27 mouse cellular contexts compared by ENCODE assay signal in the genomic region with DNA sequence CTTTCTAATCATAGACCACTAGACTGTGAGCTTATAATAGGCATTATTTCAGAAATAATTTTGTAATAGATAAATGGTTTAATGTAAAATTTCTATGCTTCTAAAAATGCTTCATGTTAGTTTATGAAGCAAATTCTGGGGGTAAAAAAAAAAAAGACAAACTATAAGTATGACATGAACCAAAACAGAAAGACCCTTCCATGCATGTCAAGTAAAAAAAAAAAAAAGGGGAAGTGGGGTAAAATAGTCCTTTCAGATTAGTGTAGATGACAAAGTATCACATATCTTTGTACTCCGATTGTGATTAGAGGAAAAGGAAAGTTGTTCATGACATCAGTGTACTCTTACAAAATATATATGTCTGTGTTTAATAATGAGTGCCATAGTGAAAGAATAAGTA.
"Had no signal": no experiment of that assay in that cellular context is flagged by ENCODE, and none has a peak within 500 bp of the region (broad histone marks: within the 10 kb centered on the region; RNA-seq: fewer than 3 reads in every experiment).

No protein-coding gene starts in this region.

- ATAC-seq: forebrain, embryonic 13.5 days; forebrain, embryonic 14.5 days; forebrain, embryonic 15.5 days; forebrain, embryonic 16.5 days; forebrain, postnatal 0 days had no signal

- H3K36me3 ChIP-seq: embryonic facial prominence, embryonic 10.5 days; embryonic facial prominence, embryonic 12.5 days; embryonic facial prominence, embryonic 13.5 days; embryonic facial prominence, embryonic 15.5 days; forebrain, embryonic 10.5 days; forebrain, embryonic 12.5 days; forebrain, embryonic 15.5 days had no signal

- H3K4me2 ChIP-seq: embryonic facial prominence, embryonic 12.5 days; embryonic facial prominence, embryonic 13.5 days; embryonic facial prominence, embryonic 15.5 days; forebrain, embryonic 12.5 days; forebrain, embryonic 13.5 days; forebrain, embryonic 15.5 days had no signal

- H3K4me3 ChIP-seq: embryonic facial prominence, embryonic 10.5 days; embryonic facial prominence, embryonic 12.5 days; embryonic facial prominence, embryonic 13.5 days; embryonic facial prominence, embryonic 15.5 days; erythroblast, embryonic 14.5 days; forebrain, embryonic 10.5 days; forebrain, embryonic 12.5 days; forebrain, embryonic 13.5 days; forebrain, embryonic 15.5 days; gastrocnemius, adult 2 months; heart, adult 2 months had no signal

- H3K4me1 ChIP-seq: embryonic facial prominence, embryonic 10.5 days; embryonic facial prominence, embryonic 12.5 days; embryonic facial prominence, embryonic 13.5 days; embryonic facial prominence, embryonic 15.5 days; forebrain, embryonic 10.5 days; forebrain, embryonic 12.5 days; forebrain, embryonic 13.5 days; forebrain, embryonic 15.5 days had no signal

- H3K27me3 ChIP-seq: embryonic facial prominence, embryonic 12.5 days; embryonic facial prominence, embryonic 13.5 days; embryonic facial prominence, embryonic 15.5 days; forebrain, embryonic 12.5 days; forebrain, embryonic 13.5 days; forebrain, embryonic 15.5 days had no signal

- H3K9ac ChIP-seq: embryonic facial prominence, embryonic 12.5 days; embryonic facial prominence, embryonic 13.5 days; embryonic facial prominence, embryonic 15.5 days; forebrain, embryonic 12.5 days; forebrain, embryonic 13.5 days; forebrain, embryonic 15.5 days; forebrain, postnatal 0 days had no signal

- H3K9me3 ChIP-seq: embryonic facial prominence, embryonic 10.5 days; embryonic facial prominence, embryonic 12.5 days; embryonic facial prominence, embryonic 15.5 days; forebrain, embryonic 10.5 days; forebrain, embryonic 12.5 days; forebrain, embryonic 13.5 days; forebrain, embryonic 15.5 days had no signal

- H3K27ac ChIP-seq: embryonic facial prominence, embryonic 10.5 days; embryonic facial prominence, embryonic 12.5 days; embryonic facial prominence, embryonic 13.5 days; embryonic facial prominence, embryonic 15.5 days; forebrain, embryonic 10.5 days; forebrain, embryonic 12.5 days; forebrain, embryonic 13.5 days; forebrain, embryonic 15.5 days; gastrocnemius, adult 2 months; heart, adult 2 months had no signal

- DNase-seq: cerebellum, adult 9-10 months; cerebellum, adult 9-11 months; cerebellum, postnatal 10 days; cerebellum, postnatal 14 days; cerebellum, postnatal 25 days; cerebellum, postnatal 36 days; embryo, embryonic 11 days; forebrain, postnatal 0 days; gastrocnemius, adult 2 months; gastrocnemius, postnatal 10 days; gastrocnemius, postnatal 14 days; gastrocnemius, postnatal 25 days; gastrocnemius, postnatal 36 days; heart, adult 11 months; heart, adult 18-20 months; heart, adult 2 months had no signal
